Mouse (Mus musculus) liver, adult 2 months (tissue): ENCODE data around the gene Dhx29.

ENCODE experiments used
- CTCF ChIP-seq: fragments of 200-500 bp; IDR thresholded peaks from 2 replicates; pipeline ENCODE4 v1.5.1; 2011; ENCODE audit warnings: low read depth, low read length, control low read depth
- POLR2A ChIP-seq: fragments of 200-500 bp; IDR thresholded peaks from 2 replicates; pipeline ENCODE4 v1.6.1; 2011; ENCODE audit warnings: low read length, control low read depth; ENCODE audit not compliant: insufficient read depth; ENCODE audit errors: extremely low read depth

GRCm38 (mm10) chr13:112987991-112988390 lies 60.7 kb downstream of the Dhx29 start:
- TF ChIP-seq CTCF (no peak), POLR2A (no peak)
